Mouse (Mus musculus): ENCODE data around the gene Zfp366. TPM values are rescaled to one million over a fixed set of nuclear protein-coding genes. Genes with fewer than 3 reads are reported as not detected.

Gene Zfp366
- total RNA-seq, 2 experiments from 2014 or later: 6.0 to 6.4 TPM

GRCm38 (mm10) chr13:99244896-99245295 lies 60.3 kb downstream of the Zfp366 start:
- no peak for DNase-seq (ENCODE audit: low spot score in 2 of 2)

- DNase-seq (ENCODE audit: low spot score in 2 of 2): no peak
These were observed 61.4 kb downstream of the Zfp366 start for GRCm38 (mm10) chr13:99245916-99246460.

- DNase-seq (ENCODE audit: low spot score in 2 of 2): no peak
These were observed 66.2 kb downstream of the Zfp366 start for GRCm38 (mm10) chr13:99250806-99251205.

GRCm38 (mm10) chr13:99254215-99254614 lies 69.6 kb downstream of the Zfp366 start:
- DNase-seq (ENCODE audit: low spot score in 2 of 2): no peak

GRCm38 (mm10) chr13:99254781-99255180 lies 70.2 kb downstream of the Zfp366 start:
- DNase-seq (ENCODE audit: low spot score in 2 of 2): no peak

- no peak for DNase-seq (ENCODE audit: low spot score in 2 of 2)
These were observed 72.3 kb downstream of the Zfp366 start for GRCm38 (mm10) chr13:99256916-99257315.

GRCm38 (mm10) chr13:99258677-99259076 lies 74.1 kb downstream of the Zfp366 start:
- no peak for DNase-seq (ENCODE audit: low spot score in 2 of 2)

GRCm38 (mm10) chr13:99259502-99260174 lies 75.0 kb downstream of the Zfp366 start:
- no peak for DNase-seq (ENCODE audit: low spot score in 2 of 2)

GRCm38 (mm10) chr13:99262406-99262805 lies 77.8 kb downstream of the Zfp366 start:
- DNase-seq (ENCODE audit: low spot score in 2 of 2): no peak

GRCm38 (mm10) chr13:99263159-99263783 lies 78.6 kb downstream of the Zfp366 start:
- DNase-seq (ENCODE audit: low spot score in 2 of 2): no peak

GRCm38 (mm10) chr13:99264483-99264882 lies 79.9 kb downstream of the Zfp366 start:
- DNase-seq (ENCODE audit: low spot score in 2 of 2): no peak

GRCm38 (mm10) chr13:99272046-99272445 lies 87.4 kb downstream of the Zfp366 start:
- DNase-seq (ENCODE audit: low spot score in 2 of 2): no peak

- no peak for DNase-seq (ENCODE audit: low spot score in 2 of 2)
These were observed 92.9 kb downstream of the Zfp366 start for GRCm38 (mm10) chr13:99277521-99277920.

GRCm38 (mm10) chr13:99278511-99278910 lies 93.9 kb downstream of the Zfp366 start:
- DNase-seq (ENCODE audit: low spot score in 2 of 2): no peak

- no peak for DNase-seq (ENCODE audit: low spot score in 2 of 2)
These were observed 94.7 kb downstream of the Zfp366 start for GRCm38 (mm10) chr13:99279351-99279750.

GRCm38 (mm10) chr13:99282961-99283360 lies 98.3 kb downstream of the Zfp366 start:
- no peak for DNase-seq (ENCODE audit: low spot score in 2 of 2)

- DNase-seq (ENCODE audit: low spot score in 2 of 2): no peak
These were observed 99.3 kb downstream of the Zfp366 start for GRCm38 (mm10) chr13:99283916-99284315.

GRCm38 (mm10) chr13:99284400-99285160 lies 100.0 kb downstream of the Zfp366 start:
- DNase-seq (ENCODE audit: low spot score in 2 of 2): no peak

GRCm38 (mm10) chr13:99285241-99285640 lies 100.6 kb downstream of the Zfp366 start:
- DNase-seq (ENCODE audit: low spot score in 2 of 2): no peak

GRCm38 (mm10) chr13:99287207-99287606 lies 102.6 kb downstream of the Zfp366 start:
- no peak for DNase-seq (ENCODE audit: low spot score in 2 of 2)

- no peak for DNase-seq (ENCODE audit: low spot score in 2 of 2)
These were observed 103.2 kb downstream of the Zfp366 start for GRCm38 (mm10) chr13:99287786-99288185.

GRCm38 (mm10) chr13:99290766-99291165 lies 106.1 kb downstream of the Zfp366 start:
- no peak for DNase-seq (ENCODE audit: low spot score in 2 of 2)

Data from gastrocnemius, postnatal 4 days (tissue).